Mouse (Mus musculus) heart, adult 2 months (tissue): ENCODE results near the gene Dgkz. TPM values are rescaled to one million over a fixed set of nuclear protein-coding genes. Genes with fewer than 3 reads are reported as not detected.

Experiments
- DNase-seq, 2 experiments: peaks; one replicate each; pipeline ENCODE4 v3.0.0; 2021
- H3K27ac ChIP-seq: fragments of 200-600 bp; 2 replicates; pipeline ENCODE4 v1.8.1; 2022
- H3K27me3 ChIP-seq: fragments of 200-500 bp; 2 replicates; pipeline ENCODE4 v1.6.1; 2012; ENCODE audit warnings: mild to moderate bottlenecking, low read length, inconsistent platforms, mixed read lengths; ENCODE audit not compliant: control insufficient read depth, insufficient read depth
- H3K36me3 ChIP-seq: fragments of 200-500 bp; 2 replicates; pipeline ENCODE4 v1.6.1; 2012; ENCODE audit warnings: low read length, inconsistent platforms; ENCODE audit not compliant: control insufficient read depth, insufficient read depth
- H3K4me1 ChIP-seq: fragments of 200-500 bp; 2 replicates; pipeline ENCODE4 v1.6.1; 2011; ENCODE audit warnings: low read length; ENCODE audit not compliant: control insufficient read depth, insufficient read depth
- H3K4me3 ChIP-seq: fragments of 200-600 bp; 2 replicates; pipeline ENCODE4 v1.8.1; 2022
- H3K79me2 ChIP-seq: fragments of 200-500 bp; replicated peaks from 2 replicates; pipeline ENCODE4 v1.6.1; 2012; ENCODE audit warnings: mild to moderate bottlenecking, inconsistent platforms, low read length, moderate library complexity, mixed read lengths; ENCODE audit not compliant: control insufficient read depth, insufficient read depth
- H3K9ac ChIP-seq: fragments of 200-500 bp; 2 replicates; pipeline ENCODE4 v1.6.1; 2012; ENCODE audit warnings: low read depth, mild to moderate bottlenecking, control low read depth, inconsistent platforms, low read length, mixed read lengths
- CTCF ChIP-seq: fragments of 200-600 bp; IDR thresholded peaks from 2 replicates; pipeline ENCODE4 v1.8.1; 2022; ENCODE audit warnings: antibody characterized with exemption, mild to moderate bottlenecking, moderate library complexity
- EP300 ChIP-seq: fragments of 200-500 bp; IDR thresholded peaks from 2 replicates; pipeline ENCODE4 v1.6.1; 2011; ENCODE audit warnings: low read depth, low read length, control low read depth; ENCODE audit not compliant: insufficient read depth
- POLR2A ChIP-seq: fragments of 200-500 bp; IDR thresholded peaks from 2 replicates; pipeline ENCODE4 v1.6.1; 2011; ENCODE audit warnings: mild to moderate bottlenecking, low read depth, low read length, control low read depth; ENCODE audit not compliant: insufficient read depth
- WGBS: fragments of 180-500 bp; shearing (Covaris S2); methylation state at CpG from one replicate; pipeline ENCODE4 v1.1.7; 2018; 5-methylcytosine and 5-hydroxymethylcytosine counted together
- intact Hi-C: fragments of 180-260 bp; cut with DNase I; formaldehyde crosslinking; loops from one replicate; pipeline ENCODE4 v1.15.1; 2025
- polyA plus RNA-seq: library from polyadenylated mRNA; depleted of rRNA; stranded (reverse); fragments of >200 nt; gene quantifications from 2 replicates; pipeline ENCODE4 v1.2.3, GENCODE M21; 2012
- total RNA-seq, 2 experiments: library from RNA; stranded (reverse); gene quantifications; 2 replicates each; pipeline ENCODE4 v1.2.3; 2021

Gene Dgkz
- total and polyA plus RNA-seq, 3 experiments: 35.5 to 102 (median 37.5) TPM

DNA sequence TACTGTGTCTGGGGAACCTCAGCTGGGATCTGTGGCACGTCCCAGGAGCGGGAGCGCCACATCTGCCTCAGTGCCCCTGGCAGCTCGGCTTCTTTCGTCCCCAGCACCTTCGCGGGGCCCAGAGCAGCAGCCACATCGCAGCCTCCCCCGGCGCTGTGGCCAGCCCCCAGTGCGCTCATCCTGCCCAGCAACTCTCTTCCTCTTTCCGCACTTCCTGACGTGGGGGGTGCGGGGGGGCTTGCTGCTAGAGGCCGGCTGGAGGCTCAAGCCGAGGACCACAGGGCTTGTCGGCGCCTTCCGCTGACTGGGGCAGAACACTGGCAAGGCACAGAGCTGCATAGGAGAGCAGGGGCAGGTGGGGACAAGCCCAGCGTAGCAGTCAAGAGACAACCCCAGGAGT is 10.2 kb downstream of the Dgkz start:
- Histone ChIP-seq H3K36me3 (no peaks in the 10 kb centered on the region), H3K4me1 (peaks cover 19% of the 10 kb centered on the region), H3K79me2 (peaks cover 8% of the 10 kb centered on the region), H3K27ac (peak overlapping the region; percentile 97), H3K27me3 (no peaks in the 10 kb centered on the region), H3K9ac (peak overlapping the region; percentile 76), H3K4me3 (peak overlapping the region; percentile 75)
- WGBS: 33% methylated on average over 20 of the region's 20 CpGs
- DNase-seq: peak; percentile 84 to 88
- intact Hi-C loops: no loop called here
- TF ChIP-seq CTCF (no peak), POLR2A (peak; percentile 76), EP300 (0 out of 2 replicates have a peak, but pooled peaks have one; percentile 10)

DNA sequence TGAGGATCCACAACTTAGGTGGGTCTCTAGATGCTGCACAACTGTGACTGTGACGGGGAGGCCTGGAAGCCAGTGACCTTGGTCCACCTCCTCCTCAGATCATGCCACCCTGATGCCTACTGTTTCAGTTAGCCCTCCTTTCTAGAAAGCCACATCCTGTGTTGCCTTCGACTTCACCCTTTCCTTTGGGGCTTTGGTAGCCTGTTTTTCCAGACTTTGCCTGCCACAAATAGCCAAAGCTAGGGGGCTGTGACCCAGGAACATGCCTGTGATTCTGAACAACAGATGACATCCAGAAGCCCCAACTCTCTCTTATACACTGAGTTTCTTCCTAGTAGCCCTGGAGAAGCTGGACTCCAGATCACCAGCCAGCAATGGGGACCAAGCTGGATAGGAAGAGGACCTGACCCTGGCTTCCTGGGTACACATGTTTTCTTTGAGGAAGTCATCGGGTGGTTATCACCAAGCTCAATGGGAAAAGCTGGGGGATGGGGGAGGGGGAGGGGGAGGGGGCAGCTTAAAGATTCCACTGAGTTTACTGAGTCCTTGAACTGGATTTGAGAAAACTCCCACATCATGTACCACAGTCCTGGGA is 11.0 kb downstream of the Dgkz start:
- Histone ChIP-seq H3K27me3 (no peaks in the 10 kb centered on the region), H3K36me3 (no peaks in the 10 kb centered on the region), H3K79me2 (peaks cover 9% of the 10 kb centered on the region), H3K4me1 (peaks cover 19% of the 10 kb centered on the region), H3K9ac (no peak overlapping the region), H3K4me3 (peak overlapping the region; percentile 75), H3K27ac (peak overlapping the region; percentile 97)
- no peak for DNase-seq
- TF ChIP-seq POLR2A (no peak), EP300 (no peak), CTCF (no peak)
- intact Hi-C loops: no loop called here
- WGBS: 46% methylated on average over 3 of the region's 3 CpGs

DNA sequence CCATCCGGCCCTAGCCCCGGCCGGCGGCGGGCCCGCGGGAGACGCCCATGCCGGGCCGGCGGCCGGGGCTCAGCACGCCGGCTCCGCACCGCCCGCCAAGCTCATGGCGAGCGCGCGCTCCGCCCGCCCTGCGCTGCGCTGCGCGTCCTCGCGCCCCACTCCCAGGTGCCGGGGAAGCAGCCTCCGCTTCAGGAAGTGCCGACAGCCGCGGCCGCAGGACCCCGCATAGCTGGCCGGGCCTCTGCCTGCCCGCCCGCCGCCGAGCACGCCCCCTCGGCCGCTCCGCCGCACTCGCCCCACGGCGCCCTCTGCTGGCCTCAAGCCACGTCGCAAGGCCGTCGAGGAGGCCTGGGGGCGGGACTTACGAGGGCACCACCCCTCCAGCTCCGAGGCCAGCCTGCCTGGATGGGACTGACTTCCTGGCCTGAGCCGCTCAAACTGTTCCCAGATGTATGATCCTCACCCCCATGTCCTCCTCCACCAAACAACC is 12.2 kb downstream of the Dgkz start:
- Histone ChIP-seq H3K27me3 (no peaks in the 10 kb centered on the region), H3K27ac (peak overlapping the region; percentile 97), H3K79me2 (peaks cover 13% of the 10 kb centered on the region), H3K4me1 (peaks cover 28% of the 10 kb centered on the region), H3K36me3 (no peaks in the 10 kb centered on the region), H3K4me3 (peak overlapping the region; percentile 70), H3K9ac (peak overlapping the region; percentile 95)
- intact Hi-C loops: loop anchor here (1.0 to 2.0 kb wide), 2 partner anchors 19 to 21 kb away; no protein-coding TSS in a partner anchor
- 1% methylated on average over 57 of the region's 57 CpGs for WGBS
- DNase-seq: peak; percentile 98 to 99
- peak; percentile 68 for TF ChIP-seq EP300
- peak; percentile 29; the same call in 1 of the 2 replicates for TF ChIP-seq POLR2A
- TF ChIP-seq CTCF: peak; percentile 98

DNA sequence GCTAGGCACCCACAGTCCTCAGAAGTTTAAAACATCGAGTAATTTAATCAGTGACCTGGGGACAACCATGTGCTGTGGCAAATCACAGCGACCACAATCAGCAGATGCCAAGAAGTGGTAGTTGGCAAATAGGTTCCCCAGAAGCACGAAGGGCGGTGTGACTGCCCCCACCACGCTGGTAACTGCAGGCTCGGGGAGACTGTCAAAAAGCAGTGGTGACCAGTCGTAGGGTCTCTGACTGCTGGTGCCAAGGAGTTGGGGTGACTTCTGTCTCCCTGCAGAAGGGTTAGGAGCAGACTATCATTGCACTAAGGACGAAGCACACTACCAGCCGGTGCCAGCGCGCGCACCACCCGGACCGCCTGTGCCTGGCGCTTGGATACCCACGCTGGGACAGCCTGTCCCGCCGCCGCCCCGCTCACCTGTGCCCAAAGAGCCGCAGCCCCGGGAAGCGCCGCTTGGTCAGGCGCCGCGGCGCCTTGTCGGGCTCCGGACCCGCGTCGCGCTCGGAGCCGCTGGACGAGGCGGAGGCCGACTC is 12.7 kb downstream of the Dgkz start:
- DNase-seq: peak in 1 of 2 experiments; percentile 27
- Histone ChIP-seq H3K79me2 (peaks cover 15% of the 10 kb centered on the region), H3K27me3 (no peaks in the 10 kb centered on the region), H3K4me3 (peak overlapping the region; percentile 70), H3K9ac (peak overlapping the region; percentile 95), H3K27ac (peak overlapping the region; percentile 85), H3K36me3 (no peaks in the 10 kb centered on the region), H3K4me1 (peaks cover 24% of the 10 kb centered on the region)
- under 1% methylated on average over 39 of the region's 39 CpGs for WGBS
- intact Hi-C loops: loop anchor here (1.0 to 2.0 kb wide), 2 partner anchors 19 to 22 kb away; no protein-coding TSS in a partner anchor
- TF ChIP-seq CTCF: no peak
- TF ChIP-seq POLR2A: no peak
- no peak for TF ChIP-seq EP300

DNA sequence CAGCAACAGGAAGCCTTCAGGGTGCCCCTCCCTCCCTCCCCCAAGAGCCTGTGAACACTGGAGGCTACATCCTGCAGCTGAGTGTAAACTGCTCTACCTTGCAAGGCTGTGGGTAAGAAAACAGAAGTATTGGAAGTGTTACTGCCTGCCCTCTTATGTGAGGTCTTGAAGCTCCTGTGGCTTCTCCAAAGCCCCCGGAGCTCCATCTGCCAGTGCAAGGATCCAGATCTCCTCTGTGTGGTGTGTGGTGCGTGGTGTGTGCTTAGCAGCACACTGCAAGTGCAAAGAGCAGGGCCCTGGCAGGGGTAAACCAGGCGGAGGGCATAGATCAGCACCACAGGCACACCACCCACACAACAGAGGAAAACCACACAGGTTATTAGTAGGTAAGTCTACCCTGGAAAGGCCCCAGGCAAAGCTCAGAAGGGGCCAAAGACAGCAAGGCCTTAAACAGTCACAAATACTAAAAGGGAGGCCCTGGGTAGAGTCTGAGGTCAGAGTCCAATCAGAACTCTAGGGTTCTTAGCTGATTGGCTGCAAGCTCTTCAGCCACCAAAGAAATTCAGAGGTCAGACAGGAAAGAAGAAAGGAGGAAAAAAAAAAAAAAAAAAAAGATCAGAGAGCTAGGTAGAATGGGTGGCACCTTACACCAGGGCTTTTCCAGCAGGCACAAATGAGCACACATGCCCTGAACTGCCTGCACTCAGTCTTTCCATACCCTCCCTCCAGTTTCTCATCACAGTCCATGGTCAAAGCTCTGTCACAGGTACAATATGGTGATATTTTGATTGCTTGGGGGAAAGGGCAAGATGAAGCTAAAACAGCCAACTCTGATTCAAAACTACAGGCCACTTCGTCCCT is 13.5 kb downstream of the Dgkz start:
- Histone ChIP-seq H3K79me2 (peaks cover 16% of the 10 kb centered on the region), H3K4me3 (peak overlapping the region; percentile 70), H3K4me1 (peaks cover 22% of the 10 kb centered on the region), H3K36me3 (no peaks in the 10 kb centered on the region), H3K27me3 (no peaks in the 10 kb centered on the region), H3K27ac (peak overlapping the region; percentile 85), H3K9ac (peak overlapping the region; percentile 95)
- intact Hi-C loops: loop anchor here (2.0 kb wide), 1 partner anchor 23 kb away; no protein-coding TSS in a partner anchor
- no peak for DNase-seq
- 62% methylated on average over 4 of the region's 4 CpGs for WGBS
- TF ChIP-seq EP300 (no peak), CTCF (no peak), POLR2A (no peak)
